Mouse (Mus musculus) kidney, embryonic 15.5 days (tissue): Measurements from ENCODE around the gene Hspd1. TPM values are rescaled to one million over a fixed set of nuclear protein-coding genes. Genes with fewer than 3 reads are reported as not detected.
A peak's percentile ranks its signal among the peaks of the same experiment; 100 is the strongest.

ENCODE experiments used
- ATAC-seq: fragments of 200-750 bp; cut with Nextera tagmentation; replicated peaks from 2 replicates; pipeline ENCODE4 v1.8.0; 2017; ENCODE audit warnings: moderate TSS enrichment; ENCODE audit not compliant: low FRiP score
- H3K27ac ChIP-seq: fragments of 300-500 bp; sonication (generic); 2 replicates; pipeline ENCODE4 v1.5.1; 2015; ENCODE audit warnings: mild to moderate bottlenecking, inconsistent platforms
- H3K27me3 ChIP-seq: fragments of 300-500 bp; sonication (generic); 2 replicates; pipeline ENCODE4 v1.6.1; 2015; ENCODE audit warnings: inconsistent platforms
- H3K36me3 ChIP-seq: fragments of 300-500 bp; sonication (generic); 2 replicates; pipeline ENCODE4 v1.6.1; 2015; ENCODE audit warnings: inconsistent platforms
- H3K4me1 ChIP-seq: fragments of 300-500 bp; sonication (generic); 2 replicates; pipeline ENCODE4 v1.6.1; 2015; ENCODE audit warnings: inconsistent platforms
- H3K4me2 ChIP-seq: fragments of 300-500 bp; sonication (generic); 2 replicates; pipeline ENCODE4 v1.6.1; 2015; ENCODE audit warnings: moderate library complexity, mild to moderate bottlenecking, inconsistent platforms
- H3K4me3 ChIP-seq: fragments of 300-500 bp; sonication (generic); replicated peaks from 2 replicates; pipeline ENCODE4 v1.5.1; 2015; ENCODE audit warnings: mild to moderate bottlenecking, inconsistent platforms
- H3K9ac ChIP-seq: fragments of 300-500 bp; sonication (generic); 2 replicates; pipeline ENCODE4 v1.6.1; 2015; ENCODE audit warnings: mild to moderate bottlenecking, inconsistent platforms
- H3K9me3 ChIP-seq: fragments of 300-500 bp; sonication (generic); replicated peaks from 2 replicates; pipeline ENCODE4 v1.6.1; 2016; ENCODE audit warnings: inconsistent platforms
- WGBS: fragments of 180-500 bp; shearing (Covaris S2); methylation state at CpG from one replicate; pipeline ENCODE4 v1.1.7; 2015; ENCODE audit warnings: mixed read lengths; 5-methylcytosine and 5-hydroxymethylcytosine counted together
- polyA plus RNA-seq: library from polyadenylated mRNA; unstranded; fragments of >200 nt; fragmentation: Nextera tagmentation; extraction: Ambion mirVana; gene quantifications from 2 replicates; pipeline ENCODE4 v1.2.1, GENCODE M21; 2015

Gene Hspd1
- polyA plus RNA-seq, 1 experiment from 2014 or later, result 484 TPM

DNA sequence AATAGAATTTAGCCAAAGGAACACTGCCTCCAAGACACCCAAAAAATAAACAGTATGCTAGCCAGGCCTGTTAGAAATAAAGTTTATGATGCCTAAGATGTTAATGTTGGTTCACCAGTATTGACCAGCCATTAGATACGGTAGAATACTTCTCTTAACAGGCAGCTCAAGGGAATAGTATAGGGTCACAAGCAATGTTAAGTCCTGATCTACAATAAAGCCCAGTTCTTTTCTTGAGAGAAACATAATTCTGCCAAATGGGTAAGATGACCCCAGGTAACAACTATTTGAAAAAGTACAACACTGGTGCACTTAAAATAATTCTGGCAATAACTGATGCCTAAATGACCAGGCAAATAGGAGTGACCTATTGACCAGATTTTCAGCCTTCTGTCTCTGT, 60.1 kb downstream of the Hspd1 start:
- H3K36me3 ChIP-seq, result peaks cover 6% of the 10 kb centered on the region; the same call in 1 of the 2 replicates
- peaks cover 8% of the 10 kb centered on the region for H3K4me1 ChIP-seq
- no peaks in the 10 kb centered on the region for H3K9me3 ChIP-seq
- no peak overlapping the region; the same call in 1 of the 2 replicates for H3K9ac ChIP-seq
- 88% methylated on average over 1 of the region's 1 CpGs for WGBS
- no peak for ATAC-seq
- peak overlapping the region; percentile 87 for H3K4me3 ChIP-seq
- H3K27me3 ChIP-seq, result no peaks in the 10 kb centered on the region
- no peak overlapping the region for H3K27ac ChIP-seq
- H3K4me2 ChIP-seq, result peak overlapping the region; percentile 71

Other genes with a start within 250 kb of the Hspd1 start
- 7.4 and 7.9 TPM in 2 replicates for gene Ankrd44, start 161.9 kb downstream of the Hspd1 start, polyA plus RNA-seq
- gene Sf3b1, start 60.8 kb downstream of the Hspd1 start, polyA plus RNA-seq, result 301 and 326 TPM in 2 replicates
- 14.7 and 16.4 TPM in 2 replicates for gene Coq10b, start 35.5 kb downstream of the Hspd1 start, polyA plus RNA-seq
- 501 and 586 TPM in 2 replicates for gene Hspe1, start 111 bp downstream of the Hspd1 start, polyA plus RNA-seq
- gene Mob4, start 43.0 kb upstream of the Hspd1 start, polyA plus RNA-seq, result 143 and 146 TPM in 2 replicates
- gene Rftn2, start 138.5 kb upstream of the Hspd1 start, polyA plus RNA-seq, result 7.6 and 8.4 TPM in 2 replicates
- gene Mars2, start 148.9 kb upstream of the Hspd1 start, polyA plus RNA-seq, result 2.4 and 2.5 TPM in 2 replicates